Mouse (Mus musculus) telencephalon, adult 2 months (tissue): Measurements from ENCODE around the gene Haus5.
A peak's percentile ranks its signal among the peaks of the same experiment; 100 is the strongest.

ENCODE experiments used
- DNase-seq: peaks from one replicate; pipeline ENCODE4 v3.0.0-alpha.2; 2011; ENCODE audit warnings: low read depth, low spot score

Haus5 gene

DNA sequence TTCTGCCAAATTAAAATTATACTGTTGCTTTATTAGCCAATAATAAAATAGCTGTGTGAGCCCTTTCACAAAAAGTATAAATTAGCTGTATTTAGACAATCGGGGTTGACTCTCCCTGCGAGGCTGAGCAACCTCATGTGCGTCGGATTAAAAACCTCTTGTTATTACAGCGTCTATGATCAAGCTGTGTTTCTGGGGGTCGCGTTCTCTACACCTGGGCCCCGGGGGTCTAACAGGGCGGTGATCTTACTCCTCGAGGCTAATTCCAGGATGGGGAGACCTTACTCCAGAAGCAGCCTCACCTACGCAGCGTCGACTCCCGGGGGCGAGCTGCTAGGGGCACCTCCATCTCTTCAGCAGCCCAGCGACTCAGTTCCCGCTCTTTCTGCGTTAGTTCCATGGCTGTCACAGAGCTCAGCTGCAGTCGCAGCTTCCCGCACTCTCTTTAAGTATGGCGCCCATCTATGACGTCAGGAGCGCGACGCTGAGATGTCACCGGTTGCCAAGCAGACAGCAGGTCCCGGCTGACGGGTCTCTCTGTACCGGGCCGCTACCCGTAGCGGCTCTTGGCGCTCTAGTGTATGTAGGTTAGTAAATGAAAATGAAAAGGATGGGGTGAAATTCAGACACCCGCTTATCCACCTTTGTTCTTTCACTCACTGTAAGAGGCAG is at the start of gene Haus5:
Haus5 (minus strand) TSS at position 466 of the 672 bp plus-strand sequence.
- DNase-seq, result peak; percentile 91

DNA sequence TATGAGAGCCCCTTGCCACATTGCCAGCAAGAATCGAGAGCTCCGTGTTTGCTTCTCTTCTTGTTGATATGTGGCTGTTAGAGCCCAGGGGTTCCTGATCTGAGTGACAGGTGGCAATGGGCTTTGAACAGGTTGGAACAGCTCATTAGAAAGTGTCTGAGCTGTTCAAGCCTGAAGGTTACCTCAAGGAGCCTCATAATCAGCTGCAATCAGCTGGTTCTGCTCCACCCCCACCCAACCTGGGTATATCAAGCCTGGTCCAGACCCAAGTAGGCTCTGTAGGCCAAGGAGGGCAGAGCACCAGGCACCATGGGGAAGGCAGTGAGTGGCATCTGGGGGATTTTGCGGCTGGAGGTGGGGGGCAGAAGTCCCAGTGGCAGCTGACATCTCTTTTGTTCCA is 47.1 kb upstream of the Haus5 start, which contains the start of gene Atp4a:
Atp4a (plus strand) TSS at position 268 of the 400 bp plus-strand sequence.
- DNase-seq, result no peak

DNA sequence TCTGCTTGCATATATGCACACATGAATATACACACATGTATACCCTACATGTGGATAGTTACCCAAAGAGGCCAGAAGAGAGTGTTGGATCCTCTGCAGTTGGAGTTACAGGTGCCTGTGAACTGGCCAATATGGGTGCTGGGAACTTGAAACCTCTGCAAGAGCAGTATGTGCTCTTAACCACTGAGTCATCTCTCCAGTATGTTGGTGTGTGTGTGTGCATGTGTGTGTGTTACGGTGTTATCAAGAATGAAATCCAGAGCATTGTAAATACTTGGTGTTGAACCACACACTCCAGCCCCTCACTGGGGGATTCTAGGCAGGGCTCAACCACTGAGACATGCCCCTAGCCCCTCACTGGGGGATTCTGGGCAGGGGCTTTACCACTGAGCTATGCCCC is 42.6 kb upstream of the Haus5 start:
- DNase-seq, result no peak

DNA sequence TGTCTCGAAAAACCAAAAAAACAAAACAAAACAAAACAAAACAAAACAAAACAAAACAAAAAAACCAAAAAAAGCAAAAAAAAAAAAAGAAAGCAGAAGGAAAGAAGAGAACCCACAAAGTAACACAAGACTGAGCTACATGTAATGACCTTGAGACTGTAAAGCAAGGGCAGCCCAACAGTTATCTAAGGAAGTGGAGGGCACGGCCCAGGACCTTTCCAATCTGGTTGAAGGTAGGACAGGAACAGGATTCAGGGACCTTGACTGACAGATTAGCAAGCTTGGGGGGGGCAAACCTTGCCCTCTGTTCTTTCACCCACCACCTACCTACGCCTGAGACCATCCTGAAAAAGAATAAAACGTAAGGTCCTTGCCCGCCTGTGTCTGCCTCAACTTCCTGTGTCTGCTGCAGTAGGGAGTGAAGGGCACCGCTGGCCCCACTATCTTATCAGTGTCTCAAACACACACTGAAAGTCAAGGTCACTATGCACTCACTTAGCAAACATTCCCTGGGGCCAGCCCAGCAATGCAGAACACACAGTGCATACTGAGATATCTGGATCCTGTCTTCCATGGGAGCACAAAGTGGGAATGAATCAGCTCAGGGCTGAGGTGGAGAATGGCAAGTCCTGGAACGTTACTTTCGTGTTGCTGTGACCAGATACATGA is 41.6 kb upstream of the Haus5 start:
- no peak for DNase-seq

DNA sequence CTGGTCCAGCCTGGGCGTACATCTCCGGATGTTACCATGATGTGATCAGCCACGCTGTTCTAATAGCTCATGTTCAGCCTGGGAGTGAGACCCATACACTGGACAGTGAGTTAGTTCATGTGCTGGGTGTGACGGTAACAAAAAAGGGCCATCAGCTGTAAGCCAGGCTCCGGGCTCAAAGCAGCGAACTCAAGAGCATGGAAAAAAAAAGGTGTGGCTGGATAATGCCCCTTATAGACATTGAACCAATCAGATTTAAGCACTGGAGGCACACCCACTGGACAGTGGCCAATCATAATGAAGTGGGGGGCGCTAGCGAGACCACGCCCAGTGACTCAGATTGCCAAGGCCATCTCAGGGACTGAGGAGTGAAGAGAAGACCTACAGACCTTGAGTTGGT is 33.8 kb upstream of the Haus5 start, which contains the start of gene 2200002J24Rik:
2200002J24Rik (plus strand) TSS at position 338 of the 400 bp plus-strand sequence.
- DNase-seq, result no peak

DNA sequence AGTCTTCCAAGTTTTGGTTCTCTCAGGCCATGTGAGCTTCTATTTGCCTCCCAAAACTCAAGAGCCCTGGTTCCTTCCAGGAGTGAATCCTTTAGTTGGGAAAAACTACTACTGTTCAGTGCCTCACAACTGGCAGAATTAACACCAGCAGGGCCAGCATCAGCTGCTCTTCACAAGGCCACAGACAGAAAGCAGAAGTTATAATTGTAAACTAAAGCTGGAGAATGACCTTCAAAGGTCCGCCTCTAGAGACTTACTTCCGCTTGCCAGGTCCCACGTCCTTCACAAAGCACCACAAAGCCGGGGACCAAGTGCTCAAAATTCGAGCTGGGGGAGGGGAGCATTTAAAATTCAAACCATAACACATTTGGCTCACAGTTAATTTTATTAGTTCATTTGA is 33.3 kb upstream of the Haus5 start:
- DNase-seq, result no peak

DNA sequence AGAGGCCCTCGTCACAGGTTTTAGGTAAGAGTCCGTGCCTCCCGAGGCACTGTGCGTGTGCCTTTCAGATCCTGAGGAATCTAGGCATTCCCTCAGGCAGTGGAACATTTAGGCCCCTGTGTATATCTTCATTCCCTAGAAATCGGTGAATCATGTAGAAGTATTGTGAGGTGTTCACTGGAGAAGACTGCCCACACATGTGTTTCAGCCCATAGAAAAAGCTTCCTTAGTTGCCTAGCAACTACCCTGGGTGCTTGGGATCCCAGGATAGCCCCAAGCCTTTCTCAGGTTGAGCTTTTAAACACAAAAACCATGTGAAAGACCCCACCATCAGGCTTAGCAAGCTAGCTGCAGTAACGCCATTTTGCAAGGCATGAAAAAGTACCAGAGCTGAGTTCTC is 23.5 kb upstream of the Haus5 start:
- no peak for DNase-seq

DNA sequence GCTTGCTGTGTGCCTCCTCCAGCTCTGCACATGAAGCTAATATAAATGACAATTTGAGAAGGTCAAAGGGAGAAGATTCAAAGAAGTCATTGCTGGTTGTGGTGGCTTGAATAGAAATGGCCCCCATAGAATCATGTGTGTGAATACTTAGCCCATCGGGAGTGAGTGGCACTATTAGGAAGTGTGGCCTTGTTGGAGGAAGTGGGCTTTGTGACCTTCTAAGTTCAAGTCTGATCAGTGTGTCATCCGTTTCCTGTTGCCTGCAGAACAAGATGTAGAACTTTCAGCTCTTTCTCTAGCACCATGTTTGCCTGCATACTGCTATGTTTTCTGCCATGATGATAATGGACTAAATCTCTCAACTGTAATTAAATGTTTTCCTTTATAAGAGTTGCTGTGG is 18.6 kb upstream of the Haus5 start:
- DNase-seq, result no peak

DNA sequence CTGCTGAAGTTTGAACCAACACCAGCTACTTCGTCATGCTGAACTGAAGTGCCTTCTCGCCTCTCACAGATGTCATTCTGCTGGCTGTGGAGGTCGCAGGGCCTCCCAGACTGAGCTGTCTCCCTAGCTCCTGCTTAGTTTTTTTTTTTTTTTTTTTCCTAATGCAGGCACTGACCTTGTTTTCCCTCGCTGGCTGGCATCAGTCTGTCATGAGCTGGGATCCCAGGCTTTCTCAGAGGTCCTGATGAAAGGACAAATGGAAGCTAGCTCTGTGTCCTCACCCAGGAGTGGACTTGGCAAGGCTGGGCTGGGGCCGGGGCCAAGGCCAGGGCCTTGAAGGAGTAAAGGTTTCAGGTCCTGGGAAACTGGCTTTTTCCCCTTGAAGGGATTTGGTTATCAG is 17.1 kb upstream of the Haus5 start:
- no peak for DNase-seq

DNA sequence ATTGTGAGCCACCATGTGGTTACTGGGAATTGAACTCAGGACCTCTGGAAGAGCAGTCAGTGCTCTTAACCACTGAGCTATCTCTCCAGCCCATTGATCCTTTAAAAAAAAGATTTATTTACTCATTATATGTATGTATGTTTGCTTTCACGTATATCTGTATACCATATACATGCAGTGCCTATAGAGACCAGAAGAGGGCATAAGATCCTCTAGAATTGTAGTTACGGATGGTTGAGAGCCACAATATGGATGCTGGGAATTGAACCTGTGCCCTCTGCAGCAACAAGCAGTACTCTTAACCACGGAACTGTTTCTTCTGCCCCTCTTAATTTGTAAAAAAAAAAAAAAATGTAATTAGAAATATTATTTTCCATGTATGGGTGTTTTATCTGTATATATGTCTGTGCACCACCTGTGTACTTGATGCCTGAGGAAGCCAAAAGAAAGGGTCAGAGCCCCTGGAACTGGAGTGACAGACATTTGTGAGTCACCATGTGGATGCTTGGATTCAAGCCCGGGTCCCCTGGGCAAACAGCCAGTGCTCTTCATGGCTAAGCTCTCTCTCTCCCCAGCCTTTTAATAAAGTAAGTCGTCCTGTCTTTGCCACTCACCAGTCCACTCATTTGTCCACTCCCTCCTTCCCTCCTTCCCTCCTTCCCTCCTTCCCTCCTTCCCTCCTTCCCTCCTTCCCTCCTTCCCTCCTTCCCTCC is 13.6 kb upstream of the Haus5 start:
- no peak for DNase-seq

DNA sequence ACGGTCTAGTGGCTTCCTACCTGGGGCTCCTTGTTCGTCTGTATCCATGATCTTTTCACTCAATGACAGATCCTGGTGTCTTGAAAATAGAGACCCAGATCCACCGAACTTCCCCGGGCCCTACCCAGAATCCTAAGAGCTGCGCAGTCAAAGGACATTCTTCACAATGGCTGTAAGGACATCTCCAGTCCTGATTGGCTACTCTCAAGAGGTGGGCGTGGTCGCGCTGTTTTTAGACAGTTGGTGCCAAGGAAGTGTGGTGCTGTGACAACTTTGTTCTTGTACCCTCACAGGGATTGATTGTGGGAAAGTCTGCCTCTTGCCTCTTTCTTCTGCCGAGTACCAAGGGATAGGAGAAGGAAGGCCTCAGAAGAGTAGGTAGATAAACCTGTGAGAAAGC is 6.7 kb upstream of the Haus5 start, which contains the start of gene Pmis2:
Pmis2 (minus strand) TSS at position 126 of the 400 bp plus-strand sequence.
- DNase-seq, result no peak

DNA sequence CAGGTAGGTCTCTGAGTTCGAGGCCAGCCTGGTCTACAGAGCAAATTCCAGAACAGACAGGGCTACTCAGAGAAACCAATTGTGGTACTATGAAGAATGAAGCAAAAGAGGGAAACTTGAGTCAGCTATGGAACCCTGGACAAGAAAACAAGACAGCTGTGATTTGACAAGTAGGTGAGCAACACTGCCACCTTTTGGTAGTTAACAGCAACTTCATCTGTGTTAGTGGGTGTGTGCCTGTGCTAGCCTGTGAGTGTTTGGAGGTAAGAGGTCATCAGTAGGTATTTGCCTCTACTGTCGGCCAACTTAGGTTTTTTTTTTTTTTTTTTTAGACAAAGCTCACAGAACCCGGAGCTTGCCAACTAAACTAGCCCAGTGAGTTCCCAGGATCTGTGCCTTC is 4.4 kb upstream of the Haus5 start:
- no peak for DNase-seq

DNA sequence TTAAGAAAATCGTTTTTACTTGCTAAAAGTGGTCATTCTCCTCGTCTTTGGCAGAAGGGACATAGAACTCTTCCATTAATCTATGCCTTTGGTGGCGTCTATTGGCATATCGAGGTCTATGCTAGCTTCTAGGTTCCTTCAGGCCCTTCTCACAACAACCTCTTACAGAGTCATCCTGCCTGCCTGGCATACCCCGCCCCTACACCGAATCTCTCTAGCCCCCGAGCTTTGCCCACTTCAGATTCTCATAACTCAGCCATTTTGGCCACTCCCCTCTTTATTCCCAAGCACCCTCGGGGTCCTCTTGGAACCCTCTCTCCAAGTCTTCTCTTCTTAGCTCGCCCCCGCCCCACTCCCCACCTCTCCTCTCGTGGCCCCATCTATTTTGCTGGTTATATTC is 527 bp upstream of the Haus5 start:
- DNase-seq, result no peak

DNA sequence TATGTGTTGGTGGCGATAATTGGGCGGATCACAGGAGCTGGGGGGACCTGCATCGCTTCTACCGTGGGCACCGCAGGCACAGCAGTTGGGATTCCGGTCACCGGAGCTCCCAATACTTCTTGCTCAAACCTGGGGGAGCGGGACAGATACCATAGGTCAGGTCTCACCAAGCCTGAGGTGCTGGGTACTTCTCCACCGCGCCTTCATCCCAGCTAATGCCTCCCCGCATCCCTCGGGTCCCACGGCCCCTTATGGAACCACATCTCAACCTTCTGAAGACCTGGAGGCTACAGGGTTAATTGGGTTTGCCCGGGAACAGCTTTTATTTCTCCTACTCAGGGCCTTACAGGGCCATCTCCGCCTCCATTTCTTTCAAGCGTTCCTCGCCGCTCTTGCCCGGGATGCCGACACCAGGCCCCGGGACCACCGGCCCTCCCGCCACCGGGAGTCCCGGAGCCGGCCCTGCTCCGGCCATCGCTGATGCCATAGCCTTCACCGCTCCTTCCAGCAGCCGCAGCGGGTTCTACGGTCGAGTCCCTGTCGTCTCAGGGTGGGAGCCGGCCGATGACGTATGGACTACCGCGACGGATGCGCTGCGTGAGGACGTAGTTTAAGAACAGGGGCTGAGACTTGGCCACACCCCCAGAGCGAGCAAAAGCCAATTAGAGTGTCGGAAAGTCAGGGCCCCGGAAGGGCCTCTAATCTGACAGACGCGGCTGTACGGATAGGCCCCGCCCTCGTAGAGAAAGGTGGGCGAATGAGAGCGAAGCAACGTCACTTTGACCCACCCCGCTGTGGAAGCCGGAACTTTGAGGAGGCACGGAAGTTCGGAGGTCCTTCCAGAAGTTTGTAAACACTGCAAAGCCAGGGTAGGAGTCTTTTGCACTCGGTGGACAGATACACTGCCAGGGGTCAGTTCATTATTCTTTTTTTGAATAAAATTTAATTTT is 14.9 kb downstream of the Haus5 start, which contains the start of gene Rbm42:
Rbm42 (minus strand) TSS at position 727 of the 950 bp plus-strand sequence.
- peak; percentile 99 for DNase-seq

DNA sequence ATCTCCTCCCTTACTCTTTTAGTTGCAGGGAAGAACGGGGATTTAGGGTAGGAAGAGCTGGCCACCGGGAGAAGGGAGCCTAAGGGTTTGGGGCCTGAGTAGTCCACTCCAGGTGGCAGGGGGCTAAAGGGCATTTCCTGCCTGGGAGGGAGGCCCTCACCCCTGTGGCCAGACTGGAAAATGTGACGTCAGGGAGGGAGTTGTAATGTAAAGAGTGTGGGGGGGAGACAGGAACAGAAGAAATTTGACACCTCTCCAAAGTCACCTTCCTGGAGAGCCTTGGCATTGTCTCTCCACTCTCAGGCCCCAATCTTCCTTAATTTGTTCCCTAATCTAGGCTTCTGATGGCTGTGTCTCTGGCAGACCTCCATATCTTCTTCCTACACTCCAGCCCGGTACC is 25.7 kb downstream of the Haus5 start:
- DNase-seq, result no peak

DNA sequence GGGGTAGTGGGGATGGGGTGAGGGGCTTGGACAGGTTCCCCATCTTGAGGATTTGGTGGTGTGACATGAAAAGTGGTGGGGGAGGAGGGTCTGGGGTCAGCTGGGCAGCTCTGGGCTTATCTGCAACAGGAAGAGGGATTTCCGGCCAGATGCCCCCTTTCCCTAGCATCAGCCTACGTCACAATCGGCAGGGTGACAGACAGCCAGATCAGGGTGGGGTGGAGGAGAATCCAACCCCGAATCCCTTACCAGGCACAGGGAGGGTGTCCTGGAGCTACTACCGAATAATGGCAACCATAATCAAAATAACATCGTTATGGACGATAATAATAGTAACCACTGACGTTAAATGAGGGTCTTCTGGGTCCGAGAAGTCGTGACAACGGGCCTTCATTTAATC is 28.4 kb downstream of the Haus5 start:
- no peak for DNase-seq

DNA sequence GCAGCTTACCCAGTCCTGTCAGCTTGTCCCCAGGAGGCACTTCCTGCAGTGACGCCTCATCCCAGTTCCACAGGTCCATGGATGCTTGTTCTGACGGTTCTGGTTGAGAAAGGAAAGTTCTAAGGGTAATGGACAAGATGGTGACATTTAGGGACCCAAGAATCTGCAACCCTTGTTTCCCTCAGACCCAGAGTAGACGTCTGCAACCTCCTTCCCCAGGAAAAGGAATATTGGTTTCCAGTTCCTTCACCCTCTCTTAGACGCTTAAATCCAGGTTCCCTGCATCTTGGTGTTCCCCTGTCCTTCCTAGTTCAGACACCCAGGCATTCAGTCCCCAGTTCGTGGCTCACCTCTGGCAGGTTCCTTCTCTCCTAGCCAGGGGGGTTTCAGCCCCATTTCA is 29.0 kb downstream of the Haus5 start, which contains the start of gene Etv2:
Etv2 (minus strand) TSS at position 101 of the 400 bp plus-strand sequence.
- DNase-seq, result no peak

DNA sequence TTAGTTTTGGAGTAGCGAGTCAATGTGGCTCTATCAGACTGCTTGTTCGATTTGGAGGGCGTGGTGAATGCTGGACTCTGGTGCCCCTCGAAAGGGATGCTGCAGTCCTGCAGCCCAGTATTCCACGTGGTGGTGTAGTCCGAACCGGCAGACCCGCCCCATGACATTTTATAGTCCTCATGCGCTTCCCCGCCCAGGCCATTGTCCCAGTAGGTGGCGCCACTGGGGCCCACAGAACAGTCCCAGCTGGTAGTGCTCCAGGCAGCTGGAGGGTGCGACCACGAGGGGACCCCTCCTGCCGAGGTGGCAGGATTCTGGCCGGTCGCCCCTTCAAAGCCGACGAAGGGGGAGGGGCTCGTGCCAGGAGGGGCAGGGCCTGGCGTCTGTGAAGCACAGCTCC is 30.2 kb downstream of the Haus5 start:
- no peak for DNase-seq

DNA sequence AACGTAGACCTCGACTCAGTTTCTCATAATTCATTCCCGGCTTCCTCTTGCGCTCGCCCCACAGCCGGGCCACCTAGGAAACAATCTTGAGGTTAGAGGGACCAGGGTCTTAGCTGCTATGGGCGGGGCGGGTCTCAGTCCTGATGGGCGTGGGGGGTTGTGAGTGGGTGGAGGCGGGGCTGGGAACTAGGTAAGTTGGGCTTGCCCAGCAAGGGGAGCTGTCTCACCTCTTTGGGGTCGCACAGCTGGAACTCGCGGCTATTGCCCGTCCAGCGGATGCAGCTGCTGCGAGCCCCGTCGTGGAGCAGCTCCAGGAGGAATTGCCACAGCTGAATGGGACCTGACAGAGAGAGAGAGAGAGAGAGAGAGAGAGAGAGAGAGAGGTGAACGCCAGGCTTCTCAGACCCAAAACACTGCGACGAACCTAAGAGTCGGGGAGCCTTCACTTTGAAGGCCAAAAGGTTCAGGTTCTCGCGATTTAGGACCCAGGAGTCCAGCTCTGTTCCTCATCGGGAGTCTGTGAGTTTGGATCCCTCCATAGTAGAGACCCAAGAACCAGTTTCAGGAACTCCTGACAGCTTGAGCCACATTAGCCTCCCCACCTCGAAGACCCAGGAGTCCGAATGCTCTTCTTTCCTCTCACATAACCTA is 30.9 kb downstream of the Haus5 start:
- no peak for DNase-seq

DNA sequence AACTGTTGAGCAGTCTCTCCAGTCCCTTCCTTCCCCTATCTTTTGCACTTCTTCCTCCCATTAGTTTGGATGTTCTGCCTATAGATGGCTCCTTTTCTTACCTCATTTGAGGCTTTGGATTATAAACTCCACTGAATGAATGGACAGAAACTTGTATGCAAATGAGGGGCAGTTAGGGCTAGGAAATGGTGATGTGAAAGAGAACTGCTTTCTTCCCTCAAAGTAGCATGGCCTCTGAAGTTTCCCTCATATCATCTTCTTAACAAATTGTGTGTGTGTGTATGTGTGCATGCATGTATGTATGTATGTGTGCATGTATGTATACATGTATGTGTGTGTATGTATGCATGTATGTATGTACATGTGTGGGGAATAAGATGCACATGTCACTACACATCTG is 35.8 kb downstream of the Haus5 start:
- no peak for DNase-seq

DNA sequence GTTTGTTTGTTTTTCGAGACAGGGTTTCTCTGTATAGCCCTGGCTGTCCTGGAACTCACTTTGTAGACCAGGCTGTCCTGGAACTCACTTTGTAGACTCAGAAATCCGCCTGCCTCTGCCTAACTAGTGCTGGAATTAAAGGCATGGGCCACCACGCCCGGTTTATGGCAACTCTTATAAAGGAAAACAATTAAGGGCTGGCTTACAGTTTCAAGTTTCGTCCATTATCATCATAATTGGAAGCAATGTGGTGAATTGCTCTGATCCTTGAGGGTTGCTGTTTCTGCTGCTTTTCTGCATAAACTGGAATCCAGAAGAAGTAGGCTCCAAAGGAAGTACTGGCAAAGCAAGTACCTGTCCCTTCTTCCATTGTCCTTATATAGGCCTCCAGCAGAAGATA is 38.1 kb downstream of the Haus5 start:
- no peak for DNase-seq
